Mouse (Mus musculus) embryonic facial prominence, embryonic 15.5 days (tissue): ENCODE data around the gene Mta3. TPM values are rescaled to one million over a fixed set of nuclear protein-coding genes. Genes with fewer than 3 reads are reported as not detected.

Experiments used
- ATAC-seq: fragments of 200-750 bp; cut with Nextera tagmentation; 2 replicates; pipeline ENCODE4 v1.8.0; 2017; ENCODE audit warnings: low read depth, moderate TSS enrichment; ENCODE audit not compliant: insufficient number of reproducible peaks, low FRiP score, low TSS enrichment
- H3K27ac ChIP-seq: fragments of 300-500 bp; sonication (generic); replicated peaks from 2 replicates; pipeline ENCODE4 v1.5.1; 2015; ENCODE audit warnings: mild to moderate bottlenecking, inconsistent platforms
- H3K27me3 ChIP-seq: fragments of 300-500 bp; sonication (generic); 2 replicates; pipeline ENCODE4 v1.6.1; 2015; ENCODE audit warnings: inconsistent platforms
- H3K36me3 ChIP-seq: fragments of 300-500 bp; sonication (generic); 2 replicates; pipeline ENCODE4 v1.6.1; 2015; ENCODE audit warnings: mild to moderate bottlenecking, inconsistent platforms
- H3K4me1 ChIP-seq: fragments of 300-500 bp; sonication (generic); 2 replicates; pipeline ENCODE4 v1.6.1; 2015; ENCODE audit warnings: inconsistent platforms
- H3K4me2 ChIP-seq: fragments of 300-500 bp; sonication (generic); replicated peaks from 2 replicates; pipeline ENCODE4 v1.6.1; 2015; ENCODE audit warnings: mild to moderate bottlenecking, inconsistent platforms
- H3K4me3 ChIP-seq: fragments of 300-500 bp; sonication (generic); replicated peaks from 2 replicates; pipeline ENCODE4 v1.5.1; 2015; ENCODE audit warnings: mild to moderate bottlenecking, inconsistent platforms
- H3K9ac ChIP-seq: fragments of 300-500 bp; sonication (generic); 2 replicates; pipeline ENCODE4 v1.6.1; 2015; ENCODE audit warnings: inconsistent platforms
- H3K9me3 ChIP-seq: fragments of 300-500 bp; sonication (generic); replicated peaks from 2 replicates; pipeline ENCODE4 v1.6.1; 2016; ENCODE audit warnings: inconsistent platforms
- WGBS: fragments of 180-500 bp; shearing (Covaris S2); methylation state at CpG from one replicate; pipeline ENCODE4 v1.1.7; 2015; 5-methylcytosine and 5-hydroxymethylcytosine counted together
- polyA plus RNA-seq: library from polyadenylated mRNA; unstranded; fragments of >200 nt; fragmentation: Nextera tagmentation; extraction: Ambion mirVana; gene quantifications from 2 replicates; pipeline ENCODE4 v1.2.1, GENCODE M21; 2015

Gene Mta3
- polyA plus RNA-seq, 1 experiment from 2014 or later: 46.4 TPM

DNA sequence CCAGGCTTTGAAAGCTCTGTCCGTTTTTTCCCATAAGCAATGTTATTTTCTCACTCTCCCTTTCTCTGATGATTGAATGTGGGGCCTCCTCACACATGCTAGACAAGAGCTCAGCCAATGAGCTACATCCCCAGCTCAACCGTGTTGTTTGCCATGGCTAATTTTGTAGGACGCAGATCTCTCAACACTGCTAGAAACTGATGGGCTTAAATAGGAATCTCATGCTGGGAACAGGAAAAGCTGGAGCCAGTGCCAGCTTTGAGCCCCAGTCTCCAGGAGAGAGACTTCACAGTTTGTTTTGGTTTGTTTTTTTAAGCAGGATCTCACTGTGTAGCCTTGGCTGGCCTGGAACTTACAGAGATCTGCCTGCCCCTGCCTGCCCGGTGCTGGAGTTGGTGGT, 53.6 kb downstream of the Mta3 start:
- Histone ChIP-seq H3K4me3 (no peak overlapping the region), H3K4me1 (no peaks in the 10 kb centered on the region), H3K27me3 (no peaks in the 10 kb centered on the region), H3K36me3 (peaks cover 37% of the 10 kb centered on the region), H3K4me2 (no peak overlapping the region), H3K9me3 (no peaks in the 10 kb centered on the region), H3K9ac (no peak overlapping the region), H3K27ac (no peak overlapping the region)
- 46% methylated on average over 4 of the region's 4 CpGs for WGBS
- no peak for ATAC-seq

DNA sequence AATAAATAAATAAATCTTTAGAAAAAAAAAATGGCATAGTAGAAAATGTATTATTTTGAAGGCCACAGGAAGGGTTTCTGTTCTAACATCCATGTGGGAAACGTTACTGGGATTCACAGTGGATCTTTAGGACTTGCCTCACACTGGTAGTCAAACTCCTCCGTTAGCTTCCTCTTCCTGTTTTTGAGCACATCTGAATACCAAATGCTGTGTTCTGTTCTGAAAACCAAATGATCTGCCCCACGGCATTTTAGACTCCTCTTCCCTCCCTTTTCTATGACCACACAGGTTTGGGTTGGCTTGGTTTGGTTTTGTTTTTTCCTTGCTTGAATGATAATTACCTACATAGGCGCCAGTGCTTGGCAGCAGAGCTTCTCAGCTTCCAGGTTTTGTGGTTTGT, 58.6 kb downstream of the Mta3 start:
- Histone ChIP-seq H3K9ac (no peak overlapping the region), H3K4me2 (no peak overlapping the region), H3K36me3 (peaks cover 42% of the 10 kb centered on the region), H3K4me3 (no peak overlapping the region), H3K27me3 (no peaks in the 10 kb centered on the region), H3K4me1 (no peaks in the 10 kb centered on the region), H3K27ac (no peak overlapping the region; the same call in 1 of the 2 replicates), H3K9me3 (no peaks in the 10 kb centered on the region)
- WGBS: 52% methylated on average over 4 of the region's 4 CpGs
- no peak for ATAC-seq

DNA sequence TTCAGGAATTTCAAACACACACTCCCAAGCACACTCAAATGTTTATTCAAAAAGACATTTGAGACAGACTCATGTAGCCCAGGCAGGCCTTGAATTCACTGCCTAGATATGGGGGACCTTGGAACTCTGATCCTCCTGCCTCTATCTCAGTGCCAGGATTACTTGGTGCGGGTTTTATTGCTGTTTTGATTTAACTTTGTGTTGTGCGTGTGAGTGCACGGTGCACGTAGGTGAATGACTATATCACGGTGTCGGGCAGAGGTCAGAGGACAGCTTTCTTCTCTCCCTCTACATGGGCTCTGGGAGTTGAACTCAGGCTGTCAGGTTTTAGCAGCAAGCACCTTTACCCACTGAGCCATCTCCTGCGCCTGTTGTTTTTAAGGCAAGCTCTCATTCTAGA, 61.1 kb downstream of the Mta3 start:
- Histone ChIP-seq H3K9ac (no peak overlapping the region), H3K27ac (no peak overlapping the region), H3K9me3 (no peaks in the 10 kb centered on the region), H3K4me1 (no peaks in the 10 kb centered on the region), H3K27me3 (no peaks in the 10 kb centered on the region), H3K4me3 (no peak overlapping the region), H3K36me3 (peaks cover 40% of the 10 kb centered on the region), H3K4me2 (no peak overlapping the region)
- 93% methylated on average over 7 of the region's 7 CpGs for WGBS
- no peak for ATAC-seq

DNA sequence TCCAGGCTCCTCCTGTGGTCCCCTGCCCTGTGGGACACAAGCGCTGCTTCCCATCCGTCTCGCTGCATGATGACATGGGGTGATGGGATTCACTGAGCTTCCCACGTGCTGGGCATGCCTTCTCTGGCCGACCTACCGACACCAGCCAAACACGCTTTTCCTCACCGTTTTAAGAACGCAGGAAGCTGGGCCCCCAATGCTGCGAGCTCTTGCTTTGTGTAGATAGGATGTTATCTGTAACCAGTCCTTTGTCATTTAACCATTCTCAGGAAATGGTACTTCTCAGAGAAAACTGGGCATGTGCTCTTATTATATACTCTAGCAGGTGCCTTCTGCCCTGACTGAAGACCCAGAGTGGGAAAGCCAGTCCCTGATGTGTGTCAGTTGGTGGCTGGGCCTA, 62.3 kb downstream of the Mta3 start:
- Histone ChIP-seq H3K9ac (no peak overlapping the region), H3K27ac (no peak overlapping the region), H3K4me2 (no peak overlapping the region), H3K4me3 (no peak overlapping the region), H3K27me3 (no peaks in the 10 kb centered on the region), H3K9me3 (no peaks in the 10 kb centered on the region), H3K36me3 (peaks cover 28% of the 10 kb centered on the region), H3K4me1 (no peaks in the 10 kb centered on the region)
- ATAC-seq: no peak
- WGBS: 84% methylated on average over 10 of the region's 10 CpGs

DNA sequence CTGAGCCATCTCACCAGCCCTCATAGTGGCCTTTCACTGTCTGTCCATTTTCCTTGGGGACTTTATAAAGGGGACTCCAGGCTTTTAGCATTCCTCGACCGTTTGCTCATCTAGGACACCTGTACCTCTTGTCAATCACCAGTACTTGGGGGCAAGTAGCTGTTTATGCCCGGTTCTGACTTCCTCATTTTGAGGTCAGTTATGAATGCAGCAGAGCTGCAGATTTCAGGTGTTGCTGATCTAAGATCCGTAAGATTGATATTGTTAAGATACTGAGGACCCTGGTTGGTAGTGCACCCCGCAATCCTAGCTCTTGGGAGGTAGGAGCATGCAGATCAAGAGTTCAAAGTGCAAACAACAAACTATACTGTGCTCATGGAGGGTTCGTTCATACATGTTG, 64.4 kb downstream of the Mta3 start:
- no peak overlapping the region for H3K27ac ChIP-seq
- WGBS: 81% methylated on average over 6 of the region's 6 CpGs
- H3K4me3 ChIP-seq: no peak overlapping the region
- no peak for ATAC-seq
- H3K36me3 ChIP-seq: peaks cover 20% of the 10 kb centered on the region
- no peak overlapping the region for H3K4me2 ChIP-seq
- H3K9ac ChIP-seq: no peak overlapping the region
- H3K9me3 ChIP-seq: no peaks in the 10 kb centered on the region
- H3K4me1 ChIP-seq: no peaks in the 10 kb centered on the region
- H3K27me3 ChIP-seq: no peaks in the 10 kb centered on the region

DNA sequence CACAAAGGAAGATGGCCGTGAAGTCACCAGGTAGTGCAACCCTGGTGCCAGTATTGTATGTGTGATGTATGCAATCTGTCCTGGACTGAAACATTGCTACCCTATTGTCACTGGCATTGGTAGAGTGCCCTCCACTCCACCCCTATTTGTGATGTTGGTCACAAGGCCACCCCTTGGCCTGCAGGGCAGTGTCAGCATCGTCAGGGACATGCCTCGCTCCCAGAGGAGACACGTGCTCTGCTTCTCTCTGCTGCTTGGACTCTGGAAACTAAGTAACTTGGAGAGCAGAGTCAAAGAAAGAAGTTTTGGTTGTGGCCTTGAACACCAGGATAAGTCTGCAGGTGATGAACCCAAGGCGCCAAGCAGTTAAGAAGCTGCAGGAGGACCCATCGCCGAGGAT, 65.0 kb downstream of the Mta3 start:
- no peak overlapping the region for H3K4me2 ChIP-seq
- ATAC-seq: no peak
- no peak overlapping the region for H3K9ac ChIP-seq
- H3K27me3 ChIP-seq: no peaks in the 10 kb centered on the region
- no peaks in the 10 kb centered on the region for H3K9me3 ChIP-seq
- peaks cover 20% of the 10 kb centered on the region for H3K36me3 ChIP-seq
- no peak overlapping the region for H3K27ac ChIP-seq
- H3K4me3 ChIP-seq: no peak overlapping the region
- 90% methylated on average over 7 of the region's 7 CpGs for WGBS
- no peaks in the 10 kb centered on the region for H3K4me1 ChIP-seq

DNA sequence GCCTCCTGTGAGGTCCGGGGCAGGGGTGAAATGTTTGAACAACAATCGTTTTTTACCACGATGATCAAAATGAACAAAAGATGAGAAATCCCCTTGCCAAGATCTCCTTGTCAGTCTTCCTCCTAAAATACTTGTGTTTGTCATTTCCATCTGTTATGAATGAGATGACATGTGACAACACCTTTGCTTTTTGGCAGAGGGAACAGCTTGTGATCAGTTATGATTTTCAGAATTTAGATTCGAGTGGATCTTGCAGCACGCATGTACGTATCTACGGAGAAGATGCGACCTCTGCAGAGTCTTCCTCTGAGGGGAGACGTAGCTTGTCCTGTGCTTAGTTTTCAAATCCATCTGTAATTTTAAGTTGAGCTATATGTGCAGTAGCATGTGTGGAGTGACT, 66.1 kb downstream of the Mta3 start:
- Histone ChIP-seq H3K4me3 (no peak overlapping the region), H3K9ac (no peak overlapping the region), H3K9me3 (no peaks in the 10 kb centered on the region), H3K4me1 (no peaks in the 10 kb centered on the region), H3K4me2 (no peak overlapping the region), H3K27me3 (no peaks in the 10 kb centered on the region), H3K36me3 (peaks cover 12% of the 10 kb centered on the region), H3K27ac (no peak overlapping the region)
- ATAC-seq: no peak
- 80% methylated on average over 9 of the region's 9 CpGs for WGBS

DNA sequence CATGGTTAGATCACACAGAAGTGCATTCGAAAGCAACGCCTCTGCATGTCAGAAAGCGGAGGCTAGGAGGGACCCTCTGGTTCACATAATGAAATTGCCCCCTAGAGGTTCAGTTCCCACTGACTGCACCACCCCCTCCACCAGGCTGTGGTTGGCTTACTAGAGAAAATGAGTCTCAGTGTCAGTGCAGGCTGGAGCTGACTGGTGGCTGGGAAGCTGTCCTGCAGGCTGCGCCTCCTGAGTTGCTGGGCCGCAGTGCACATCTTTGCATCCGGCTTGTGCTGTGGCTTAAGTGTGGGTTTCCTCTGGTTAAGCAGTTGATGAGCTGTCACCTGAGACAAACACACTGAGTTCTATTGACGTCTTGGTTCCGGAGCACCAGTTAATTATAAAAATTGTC, 66.7 kb downstream of the Mta3 start:
- no peak overlapping the region for H3K9ac ChIP-seq
- H3K9me3 ChIP-seq: no peaks in the 10 kb centered on the region
- whole genome bisulfite sequencing: 53% methylated on average over 8 of the region's 8 CpGs
- H3K4me3 ChIP-seq: no peak overlapping the region
- no peak for ATAC-seq
- no peaks in the 10 kb centered on the region for H3K4me1 ChIP-seq
- H3K27ac ChIP-seq: no peak overlapping the region
- H3K4me2 ChIP-seq: no peak overlapping the region
- H3K36me3 ChIP-seq: peaks cover 6% of the 10 kb centered on the region; the same call in 1 of the 2 replicates
- no peaks in the 10 kb centered on the region for H3K27me3 ChIP-seq

DNA sequence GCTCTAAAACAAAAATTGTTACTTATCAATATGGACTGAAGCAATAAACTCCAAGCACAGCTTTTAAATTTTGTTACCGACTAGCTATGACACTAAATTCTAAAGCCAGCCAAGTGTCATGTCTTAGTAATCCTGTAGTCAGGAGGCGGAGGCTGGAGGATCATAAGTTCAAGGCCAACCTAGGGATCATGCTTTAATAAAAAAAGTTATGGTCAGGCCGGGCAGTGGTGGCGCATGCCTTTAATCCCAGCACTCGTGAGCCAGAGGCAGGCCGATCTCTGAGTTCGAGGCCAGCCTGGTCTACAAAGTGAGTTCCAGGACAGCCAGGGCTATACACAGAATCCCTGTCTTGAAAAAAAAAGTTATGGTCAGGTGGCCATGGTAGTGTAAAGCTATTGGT, 71.0 kb downstream of the Mta3 start:
- Histone ChIP-seq H3K9me3 (no peaks in the 10 kb centered on the region), H3K36me3 (no peaks in the 10 kb centered on the region), H3K9ac (no peak overlapping the region), H3K4me3 (no peak overlapping the region), H3K27me3 (no peaks in the 10 kb centered on the region), H3K27ac (no peak overlapping the region), H3K4me2 (no peak overlapping the region), H3K4me1 (peaks cover 2% of the 10 kb centered on the region; the same call in 1 of the 2 replicates)
- 94% methylated on average over 7 of the region's 7 CpGs for WGBS
- ATAC-seq: no peak

DNA sequence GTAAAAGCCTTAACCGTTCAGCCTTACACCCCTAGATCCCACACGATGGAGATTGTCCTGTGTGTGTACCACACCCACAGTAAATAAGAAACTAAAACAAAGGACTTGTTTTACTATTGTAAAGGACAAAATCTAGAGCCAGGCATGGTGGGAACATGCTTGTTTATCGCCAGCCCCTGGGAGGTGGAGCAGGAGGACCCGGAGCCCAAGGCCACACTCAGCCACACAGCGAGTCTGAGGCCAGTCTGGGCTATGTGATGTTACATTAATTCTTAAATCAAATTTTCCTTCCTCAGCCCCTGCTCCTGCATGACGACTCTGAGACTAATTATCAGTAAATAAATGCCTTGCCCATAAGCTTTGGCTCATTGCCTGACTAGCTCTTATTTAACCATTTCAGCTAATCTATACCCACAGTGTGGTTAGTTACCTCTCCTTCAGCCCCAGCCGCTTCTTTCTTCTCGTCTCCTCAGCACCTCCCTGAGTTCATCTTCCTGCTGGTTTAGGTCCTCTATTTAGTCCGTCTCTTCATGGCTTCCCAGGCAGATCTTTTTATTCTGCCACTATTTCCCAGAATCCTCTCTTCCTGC, 71.6 kb downstream of the Mta3 start:
- Histone ChIP-seq H3K4me3 (no peak overlapping the region), H3K27me3 (no peaks in the 10 kb centered on the region), H3K9me3 (no peaks in the 10 kb centered on the region), H3K4me1 (peaks cover 8% of the 10 kb centered on the region; the same call in 1 of the 2 replicates), H3K9ac (no peak overlapping the region), H3K36me3 (no peaks in the 10 kb centered on the region), H3K4me2 (no peak overlapping the region), H3K27ac (no peak overlapping the region)
- WGBS: 72% methylated on average over 9 of the region's 9 CpGs
- ATAC-seq: no peak

DNA sequence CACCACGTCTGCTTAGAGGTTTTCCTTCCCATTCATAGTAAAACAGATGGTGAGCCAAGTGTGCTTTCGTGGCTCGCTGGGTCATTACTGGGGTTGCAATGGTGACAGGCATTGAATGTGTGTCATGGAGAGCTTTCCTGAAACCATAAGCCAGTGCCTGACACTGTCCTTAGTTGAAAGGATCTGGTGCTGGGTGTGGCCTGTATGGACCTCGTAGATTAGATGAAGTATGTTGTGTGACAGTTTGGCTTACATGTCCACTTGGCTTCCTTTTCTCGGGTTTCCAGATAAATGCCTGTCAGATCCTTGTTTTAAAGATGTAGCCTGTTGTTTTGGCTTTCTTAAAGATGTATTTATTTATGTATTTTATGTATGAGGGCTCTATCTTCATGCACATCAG, 74.3 kb downstream of the Mta3 start:
- WGBS: 82% methylated on average over 5 of the region's 5 CpGs
- no peak for ATAC-seq
- Histone ChIP-seq H3K4me2 (no peak overlapping the region), H3K9me3 (no peaks in the 10 kb centered on the region), H3K27ac (no peak overlapping the region), H3K36me3 (peaks cover 7% of the 10 kb centered on the region; the same call in 1 of the 2 replicates), H3K9ac (no peak overlapping the region), H3K27me3 (no peaks in the 10 kb centered on the region), H3K4me3 (no peak overlapping the region), H3K4me1 (peaks cover 15% of the 10 kb centered on the region)

DNA sequence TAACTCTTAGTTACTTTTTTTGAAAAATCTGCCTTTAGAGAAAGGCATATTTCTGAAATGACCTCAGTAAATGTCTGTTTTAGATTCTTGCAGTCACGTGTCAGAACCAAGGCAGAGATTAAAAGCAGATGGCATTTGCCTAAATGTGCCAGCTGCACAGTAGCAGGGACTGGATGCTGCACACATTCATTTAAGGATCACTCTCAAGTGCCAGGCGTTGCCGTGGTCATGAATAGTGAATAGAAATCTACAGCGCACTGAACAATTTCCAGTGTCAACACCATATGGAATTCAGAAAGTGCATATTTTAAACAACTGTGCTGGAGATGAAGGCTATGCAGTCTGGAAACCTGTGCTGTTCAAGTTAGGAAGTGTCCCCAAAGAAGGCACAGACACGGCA, 76.8 kb downstream of the Mta3 start:
- Histone ChIP-seq H3K4me1 (peaks cover 15% of the 10 kb centered on the region), H3K4me2 (no peak overlapping the region), H3K27me3 (no peaks in the 10 kb centered on the region), H3K9ac (no peak overlapping the region), H3K4me3 (no peak overlapping the region), H3K9me3 (no peaks in the 10 kb centered on the region), H3K36me3 (peaks cover 7% of the 10 kb centered on the region; the same call in 1 of the 2 replicates), H3K27ac (peak overlapping the region; percentile 4; the same call in 1 of the 2 replicates)
- ATAC-seq: peak; percentile 82; the same call in 1 of the 2 replicates
- WGBS: 28% methylated on average over 5 of the region's 5 CpGs
